Mouse (Mus musculus) hindlimb bud, embryonic 11.5 days (tissue): ENCODE measurements around the gene Kmt2a.

Experiments
- DNase-seq: peaks from one replicate; pipeline ENCODE4 v3.0.0-alpha.2; 2012; ENCODE audit warnings: low read depth, low spot score; ENCODE audit errors: extremely low spot score

The Kmt2a gene

GRCm38 (mm10) chr9:44881221-44881871, at the start of gene Kmt2a:
Kmt2a (minus strand) TSS chr9:44881296.
- DNase-seq: peak; percentile 79

- DNase-seq: no peak
These were observed 40.4 kb upstream of the Kmt2a start for GRCm38 (mm10) chr9:44921543-44921942.

- DNase-seq: no peak
These were observed 40.0 kb upstream of the Kmt2a start for GRCm38 (mm10) chr9:44921123-44921468.

GRCm38 (mm10) chr9:44920374-44921122, 39.5 kb upstream of the Kmt2a start, which contains the start of gene Atp5l:
Atp5l (minus strand) TSS chr9:44920742.
- DNase-seq: peak; percentile 99

GRCm38 (mm10) chr9:44919606-44920005, 38.5 kb upstream of the Kmt2a start:
- no peak for DNase-seq

GRCm38 (mm10) chr9:44916196-44916595, 35.1 kb upstream of the Kmt2a start:
- no peak for DNase-seq

DNA sequence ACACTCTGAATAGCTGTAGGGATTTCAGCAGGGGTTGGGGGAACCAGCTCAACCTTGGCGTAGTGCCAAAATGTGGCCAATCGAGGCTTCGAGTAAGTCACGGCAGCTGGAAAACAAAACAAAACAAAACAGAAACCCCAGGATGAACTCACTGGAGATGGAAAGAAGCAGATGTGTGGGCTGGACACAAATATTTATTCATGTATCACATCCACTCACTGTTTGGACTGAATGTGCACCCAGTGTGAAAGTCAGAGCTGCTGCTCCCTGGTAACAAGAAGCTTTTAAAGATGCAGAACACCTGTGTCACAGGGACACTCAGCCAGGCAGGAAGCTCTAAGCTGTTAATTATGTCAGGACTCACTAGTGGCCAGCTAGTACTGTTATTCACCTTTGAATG, 33.6 kb upstream of the Kmt2a start:
- no peak for DNase-seq

DNA sequence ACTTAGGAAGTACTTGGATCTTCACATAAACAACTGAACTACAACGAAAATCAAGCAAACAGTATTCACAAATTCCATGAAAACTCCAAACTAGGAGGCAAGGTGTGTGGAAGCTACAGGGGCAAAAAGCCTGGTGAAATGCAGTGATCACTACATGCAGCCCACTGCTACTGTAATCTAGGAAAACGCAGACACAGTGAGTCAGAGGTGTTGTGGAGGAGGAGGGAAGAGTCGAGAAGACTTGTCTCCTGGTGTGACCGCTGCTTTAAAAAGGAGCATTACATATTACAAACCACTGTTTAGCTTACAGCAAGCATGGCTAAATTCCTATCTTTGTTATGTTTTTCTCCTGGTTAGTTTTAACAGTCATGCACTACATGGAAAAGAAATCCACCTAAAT, 30.3 kb upstream of the Kmt2a start:
- no peak for DNase-seq

DNA sequence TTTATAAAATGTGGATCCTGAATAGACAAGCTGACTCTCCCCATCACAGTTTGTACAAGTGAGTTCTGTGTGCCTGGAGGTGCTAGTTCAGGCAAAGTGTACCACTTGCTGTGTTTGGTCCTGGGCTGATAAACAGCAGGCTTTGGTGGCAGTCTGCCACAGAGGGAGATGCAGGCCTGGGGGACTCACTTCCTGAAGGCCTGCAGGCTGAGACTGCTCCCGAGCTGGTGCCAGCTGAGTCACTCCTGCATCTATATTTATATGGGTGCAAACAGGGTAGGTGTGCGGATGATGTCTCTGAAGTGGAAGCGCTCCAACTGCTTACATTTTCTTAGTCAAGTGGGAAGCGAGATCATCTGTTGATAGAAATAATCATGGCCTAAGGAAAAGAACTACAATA, 24.5 kb upstream of the Kmt2a start:
- DNase-seq: no peak

DNA sequence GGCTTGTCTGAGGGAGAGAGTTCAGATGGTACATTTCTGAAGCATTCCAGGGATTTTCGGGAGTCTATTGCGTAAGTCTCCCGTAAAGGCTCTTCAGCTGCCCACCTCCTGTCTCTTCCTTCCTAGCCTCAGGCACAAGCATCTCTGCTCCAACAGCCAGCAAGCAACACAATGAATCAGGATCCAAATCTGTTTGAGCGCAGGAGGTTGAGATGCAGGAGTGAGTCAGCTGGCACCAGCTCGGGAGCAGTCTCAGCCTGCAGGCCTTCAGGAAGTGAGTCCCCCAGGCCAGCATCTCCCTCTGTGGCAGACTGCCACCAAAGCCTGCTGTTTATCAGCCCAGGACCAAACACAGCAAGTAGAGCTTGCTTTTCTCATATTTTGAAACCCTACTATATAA, 23.9 kb upstream of the Kmt2a start:
- no peak for DNase-seq

DNA sequence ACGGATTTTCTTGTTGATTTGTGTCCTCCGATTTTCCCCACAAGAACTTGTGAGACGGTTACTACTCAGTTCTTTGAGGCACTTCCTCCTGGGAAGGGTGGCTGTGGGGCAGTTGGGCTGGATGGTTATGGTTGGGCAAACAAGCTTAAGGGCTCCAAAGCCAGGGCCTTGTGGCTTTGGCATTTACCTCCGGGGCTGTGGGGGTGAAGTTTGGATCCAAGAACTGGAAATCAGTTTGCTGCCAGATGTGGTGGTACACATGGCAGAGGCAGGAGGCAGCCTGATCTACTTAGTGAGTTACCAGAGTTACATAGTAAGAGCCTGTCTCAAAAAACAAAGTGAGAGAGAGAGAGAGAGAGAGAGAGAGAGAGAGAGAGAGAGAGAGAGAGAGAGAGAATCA, 22.8 kb upstream of the Kmt2a start:
- DNase-seq: no peak

DNA sequence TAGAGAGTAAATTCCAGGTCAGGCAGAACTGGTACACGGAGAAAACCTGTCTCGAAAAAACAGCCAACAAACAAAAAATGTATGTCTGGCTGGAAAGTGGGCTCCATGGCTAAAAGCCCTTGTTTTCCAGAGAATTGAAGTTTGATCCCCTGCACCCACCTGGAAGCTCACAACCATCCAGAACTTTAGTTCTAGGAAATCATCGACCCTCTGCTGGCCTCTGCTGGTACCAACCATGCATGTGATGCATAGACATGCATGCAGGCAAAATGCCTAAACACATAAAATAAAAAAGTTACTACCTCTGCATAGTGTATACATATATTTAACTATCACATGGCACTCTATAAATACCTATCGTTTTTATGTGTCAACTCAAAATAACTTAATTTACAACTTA, 19.3 kb upstream of the Kmt2a start:
- DNase-seq: no peak

GRCm38 (mm10) chr9:44899716-44900115, 18.6 kb upstream of the Kmt2a start:
- no peak for DNase-seq

- DNase-seq: no peak
These were observed 15.9 kb upstream of the Kmt2a start for GRCm38 (mm10) chr9:44897024-44897423.

GRCm38 (mm10) chr9:44892664-44893063, 11.6 kb upstream of the Kmt2a start:
- DNase-seq: no peak

DNA sequence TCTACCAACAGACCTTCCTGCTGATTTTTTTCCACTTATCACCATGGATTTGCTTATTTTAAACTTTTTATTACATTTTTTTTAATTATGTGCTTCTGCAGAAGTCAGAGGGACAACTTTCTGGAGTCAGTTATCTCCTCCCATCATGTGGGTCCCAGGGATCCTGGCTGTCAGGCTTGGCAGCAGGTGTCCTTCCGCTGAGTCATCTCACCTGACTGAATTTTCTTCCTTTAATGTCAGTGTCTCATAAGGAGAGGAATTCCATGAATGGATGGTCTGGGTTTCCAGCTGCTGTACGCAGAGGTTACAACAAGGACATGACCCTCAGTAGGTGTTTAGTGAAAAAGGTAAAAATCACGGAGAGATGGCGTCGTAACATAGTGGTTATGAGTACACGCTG, 10.1 kb upstream of the Kmt2a start:
- no peak for DNase-seq

- DNase-seq: no peak
These were observed 9.0 kb upstream of the Kmt2a start for GRCm38 (mm10) chr9:44890122-44890521.

- no peak for DNase-seq
These were observed 7.1 kb upstream of the Kmt2a start for GRCm38 (mm10) chr9:44888114-44888624.

- peak; percentile 14 for DNase-seq
These were observed 2.0 kb upstream of the Kmt2a start for GRCm38 (mm10) chr9:44882981-44883569.

- peak; percentile 42 for DNase-seq
These were observed 1.4 kb upstream of the Kmt2a start for GRCm38 (mm10) chr9:44882436-44882980.

DNA sequence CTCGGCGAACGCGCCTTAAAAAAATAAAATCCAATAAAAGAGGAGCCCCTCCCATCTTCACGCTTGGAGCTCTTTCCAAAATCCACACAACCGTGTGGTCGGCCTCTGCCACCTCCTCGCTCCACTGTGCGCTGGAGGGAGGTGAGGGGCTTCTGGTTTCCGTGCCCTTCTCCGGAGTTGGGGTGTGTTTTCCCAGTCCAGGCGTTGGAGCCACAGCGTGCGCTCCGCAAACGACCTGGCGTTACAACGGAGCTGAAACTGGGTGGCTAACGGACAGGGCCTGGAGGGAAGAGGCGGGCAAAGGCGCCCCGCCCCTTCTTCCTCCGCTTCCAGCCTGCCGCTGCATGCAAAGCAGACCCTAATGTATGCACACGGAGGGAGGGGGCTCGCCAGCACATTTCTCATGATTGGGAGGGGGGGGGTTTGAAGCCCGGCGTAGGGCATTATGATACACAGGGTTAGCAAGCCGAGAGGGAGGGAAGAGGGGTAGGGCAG, 892 bp upstream of the Kmt2a start:
- DNase-seq: peak; percentile 46
